Mouse (Mus musculus) CH12F3 (cell line): ENCODE results near the gene Gan.

Experiments used
- in situ Hi-C: fragments of 300-500 bp; cut with MboI; formaldehyde crosslinking; loops from 2 replicates; pipeline ENCODE4 v1.14.3; 2020; ENCODE audit warnings: low sequenced_read_pairs

Gene Gan

DNA sequence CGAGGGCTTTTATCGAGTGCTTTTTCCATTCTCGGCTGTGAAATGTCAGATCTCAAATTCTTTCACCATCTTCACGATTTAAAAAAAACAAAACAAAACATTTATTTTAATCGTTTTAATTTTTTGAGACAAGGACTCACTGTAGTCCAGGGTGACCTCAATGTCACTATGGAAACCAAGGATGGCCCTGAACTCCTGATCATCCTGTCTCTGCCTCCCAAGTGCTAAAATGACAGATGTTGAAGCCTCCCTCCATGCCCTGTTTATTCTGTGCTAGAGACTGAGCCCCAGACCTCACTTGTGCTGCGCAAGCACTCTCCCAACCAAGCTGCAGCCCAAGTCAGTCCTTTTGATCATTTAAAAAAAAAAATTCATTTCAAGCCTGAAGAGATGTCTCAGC, 84.4 kb downstream of the Gan start:
- in situ Hi-C loops: no loop called here

DNA sequence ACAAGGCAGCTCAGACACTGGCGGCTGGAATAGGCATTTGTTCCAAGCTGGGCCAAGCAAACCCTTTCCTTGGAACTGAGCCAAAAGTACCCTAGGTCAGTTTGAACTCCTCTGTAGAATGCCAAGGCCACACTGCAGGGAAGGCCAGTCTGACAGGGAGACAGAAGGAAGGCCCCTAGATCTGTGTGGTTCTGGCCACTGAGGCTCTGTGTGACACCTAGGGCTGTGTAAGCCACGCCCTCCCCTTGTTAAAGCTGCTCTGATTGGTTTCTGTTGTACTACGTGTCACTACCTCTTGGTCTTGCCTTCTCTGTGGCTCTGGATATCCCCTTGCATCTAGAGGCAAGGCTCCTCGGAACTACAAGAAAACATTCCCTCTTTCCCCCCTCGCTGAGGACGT, 86.7 kb downstream of the Gan start:
- in situ Hi-C loops: no loop called here

DNA sequence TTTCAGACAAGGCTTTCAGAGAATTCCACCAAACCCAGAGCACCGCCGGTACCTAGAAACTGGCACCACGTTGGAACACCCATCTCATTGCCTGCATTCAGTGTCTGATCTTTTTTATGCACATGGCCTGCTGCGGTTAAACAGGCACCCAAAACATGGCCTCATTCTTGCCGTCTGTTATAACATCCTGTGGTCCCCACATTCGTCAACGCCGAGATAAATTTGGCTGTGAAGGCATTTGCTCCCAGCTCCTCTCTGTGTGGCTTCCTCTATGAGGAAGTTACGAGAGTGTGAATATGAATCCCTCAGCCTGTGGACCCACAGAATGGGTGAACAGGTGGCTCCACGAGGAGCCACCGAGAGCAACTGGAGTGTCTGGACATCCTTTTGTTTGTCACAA, 90.4 kb downstream of the Gan start:
- in situ Hi-C loops: no loop called here

DNA sequence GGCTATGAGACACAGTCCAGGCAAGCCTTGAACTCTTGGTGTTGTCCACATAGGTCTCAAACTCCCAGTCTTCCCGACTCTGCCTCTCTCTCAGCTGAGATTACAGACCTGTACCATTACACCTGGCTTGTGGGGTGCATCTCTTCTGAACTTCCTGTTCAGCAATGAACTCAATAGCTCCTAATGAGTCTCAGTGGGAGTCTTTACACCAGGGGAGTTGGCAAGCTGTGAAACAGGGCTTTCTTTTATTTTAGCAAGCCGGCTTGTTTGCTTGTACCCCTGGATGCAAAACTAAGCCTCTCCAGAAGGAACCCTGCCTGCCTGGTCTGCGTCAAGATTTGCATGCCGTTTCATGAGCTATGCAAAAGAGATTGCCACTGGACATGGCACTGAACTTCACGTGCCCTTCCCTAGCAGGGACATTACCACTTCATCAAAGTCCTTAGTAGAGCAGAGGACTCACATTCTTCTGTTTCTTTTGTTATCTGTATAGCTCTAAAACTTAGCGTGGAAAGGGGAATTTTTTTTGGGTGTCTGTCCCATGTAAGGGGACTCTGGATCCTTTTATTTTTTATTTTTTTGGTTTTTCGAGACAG, 93.2 kb downstream of the Gan start:
- in situ Hi-C loops: no loop called here

DNA sequence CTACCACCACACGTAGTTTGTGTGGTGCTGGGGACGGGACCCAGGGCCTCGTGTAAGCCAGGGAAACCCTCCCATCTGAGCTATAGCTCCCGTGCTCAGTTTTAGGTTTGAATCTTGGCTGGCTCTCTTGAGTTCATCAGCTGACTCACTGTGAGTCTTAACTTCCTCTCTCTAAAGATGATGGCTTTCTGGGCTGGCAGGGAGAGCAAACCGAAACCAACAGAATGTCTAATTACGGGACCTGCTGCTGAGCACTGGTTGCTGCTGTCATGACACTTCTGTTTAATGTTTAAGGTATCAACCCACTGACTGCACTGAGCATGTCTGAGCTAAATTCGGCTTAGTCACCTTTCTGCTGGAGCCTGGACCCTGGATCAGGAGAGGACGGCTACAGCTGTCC, 94.7 kb downstream of the Gan start:
- in situ Hi-C loops: no loop called here

DNA sequence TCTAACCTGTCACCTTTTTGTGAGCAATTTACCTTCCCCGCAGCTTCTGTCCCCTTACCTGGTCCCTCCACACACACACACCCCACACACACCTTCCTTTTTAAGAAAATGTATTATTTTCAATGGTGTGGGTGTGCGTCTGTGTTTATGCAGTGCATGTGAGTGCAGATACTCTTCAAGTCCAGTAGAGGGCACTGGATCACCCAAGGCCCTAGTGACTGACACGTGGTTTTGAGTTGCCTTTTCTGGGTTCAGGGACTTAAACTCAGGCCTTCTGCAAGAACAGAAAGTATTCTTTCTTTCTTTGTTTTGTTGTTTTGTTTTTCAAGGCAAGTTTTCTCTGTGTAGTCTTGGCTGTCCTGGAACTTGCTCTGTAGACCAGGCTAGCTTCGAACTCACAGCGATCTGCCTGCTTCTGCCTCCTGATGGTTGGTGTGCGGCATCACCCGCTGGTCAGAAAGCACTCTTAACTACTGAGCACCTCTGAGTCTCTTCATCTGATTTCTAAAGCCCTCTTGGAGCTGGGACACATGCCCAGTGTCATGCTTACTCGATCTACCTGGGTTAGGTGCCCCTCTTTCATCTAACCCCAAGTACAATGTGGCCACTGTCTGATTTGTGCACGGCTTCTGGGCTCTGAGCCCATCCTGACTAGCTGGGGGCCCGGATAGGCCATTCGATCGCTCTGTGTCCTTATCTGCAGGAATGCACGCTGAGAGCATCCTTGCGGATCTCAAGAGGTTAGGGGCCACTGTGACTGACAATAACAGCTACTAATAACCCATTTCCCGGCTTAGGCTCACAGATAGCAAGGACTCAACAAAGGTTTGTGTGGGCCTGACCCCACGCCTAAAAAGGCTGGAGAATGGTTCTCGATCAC, 95.7 kb downstream of the Gan start:
- in situ Hi-C loops: no loop called here

DNA sequence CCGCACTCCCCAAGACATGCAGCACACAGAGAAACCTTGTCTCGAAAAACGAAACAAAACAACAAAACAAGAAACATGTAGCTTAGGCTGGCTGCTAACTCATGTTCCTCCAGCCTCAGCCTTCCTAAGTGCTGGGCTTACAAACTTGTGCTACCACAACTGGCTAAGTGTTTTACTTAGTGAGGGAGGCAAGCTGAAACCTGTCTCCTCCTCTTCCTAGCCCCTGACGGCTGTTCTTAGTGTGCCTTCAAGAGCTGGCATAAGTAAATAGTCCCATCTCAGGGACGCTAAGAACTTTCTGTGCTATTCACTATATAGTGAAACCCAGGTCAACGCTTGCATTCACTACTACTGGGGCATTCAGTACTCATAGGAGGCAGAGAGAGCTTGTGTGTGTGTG, 96.6 kb downstream of the Gan start:
- in situ Hi-C loops: no loop called here

DNA sequence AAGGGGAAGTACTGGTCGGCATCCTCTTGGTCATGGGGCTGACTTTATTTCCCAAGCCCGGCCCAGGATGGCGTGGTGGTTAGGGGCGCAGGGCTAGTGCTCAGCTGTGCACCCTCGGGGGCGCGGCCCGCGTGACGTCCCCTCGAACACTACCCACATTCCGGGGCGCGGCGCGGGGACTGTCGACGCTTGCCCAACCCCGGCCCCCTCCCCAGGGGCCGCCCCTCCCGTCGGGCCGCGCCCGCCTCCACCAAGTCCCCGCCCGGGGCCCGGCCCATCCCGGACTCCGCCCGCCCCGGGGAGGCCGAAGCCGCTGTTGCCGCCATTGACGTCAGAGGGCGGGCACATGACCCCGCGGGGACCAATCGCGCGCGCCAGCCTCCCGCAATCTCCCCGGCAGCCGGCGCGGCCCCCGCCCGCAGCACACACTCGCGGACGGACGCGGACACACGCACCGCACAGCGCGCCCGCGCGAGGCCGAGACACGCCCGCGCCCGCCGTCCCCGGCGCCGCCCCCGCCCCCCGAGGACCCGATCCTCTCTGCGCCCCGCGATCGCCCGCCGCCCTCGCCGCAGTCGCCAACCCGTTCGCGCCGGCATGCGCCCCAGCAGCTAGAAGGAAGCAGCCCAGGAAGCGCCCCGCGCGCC, 98.5 kb downstream of the Gan start:
- in situ Hi-C loops: no loop called here

DNA sequence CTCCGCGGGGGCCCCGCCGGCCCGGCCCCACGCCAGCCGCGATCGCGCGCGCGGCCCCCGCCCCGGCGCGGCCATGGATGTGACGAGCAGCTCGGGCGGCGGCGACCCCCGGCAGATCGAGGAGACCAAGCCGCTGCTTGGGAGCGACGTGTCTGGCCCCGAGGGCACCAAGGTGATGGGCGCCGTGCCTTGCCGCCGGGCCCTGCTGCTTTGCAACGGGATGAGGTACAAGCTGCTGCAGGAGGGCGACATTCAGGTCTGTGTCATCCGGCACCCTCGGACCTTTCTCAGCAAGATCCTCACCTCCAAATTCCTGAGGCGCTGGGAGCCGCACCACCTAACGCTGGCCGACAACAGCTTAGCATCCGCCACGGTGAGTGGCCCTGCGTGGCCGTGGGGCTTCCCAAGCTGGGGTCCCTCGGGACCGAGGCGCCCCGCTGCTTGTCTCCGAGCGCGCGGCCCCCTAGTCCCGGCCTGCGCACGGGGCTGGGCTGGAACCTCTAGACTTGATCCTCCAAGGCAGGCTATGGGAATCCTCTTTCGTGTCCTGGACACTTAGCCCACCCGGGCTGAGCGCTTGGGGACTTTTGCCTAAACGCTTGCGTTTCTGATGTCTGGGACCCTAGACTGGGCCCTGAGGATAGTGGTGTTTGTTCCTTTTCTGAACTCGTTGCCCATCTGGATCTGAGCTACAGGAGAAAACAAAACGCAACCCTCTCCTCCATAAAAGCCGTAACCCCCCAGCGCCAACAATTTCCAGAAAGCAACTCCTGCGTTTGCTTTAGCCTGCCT, 99.3 kb downstream of the Gan start, which contains the start of gene Cmip:
Gene Cmip, plus strand, starts transcription at position 36 of the 792 bp plus-strand sequence.
- in situ Hi-C loops: no loop called here

DNA sequence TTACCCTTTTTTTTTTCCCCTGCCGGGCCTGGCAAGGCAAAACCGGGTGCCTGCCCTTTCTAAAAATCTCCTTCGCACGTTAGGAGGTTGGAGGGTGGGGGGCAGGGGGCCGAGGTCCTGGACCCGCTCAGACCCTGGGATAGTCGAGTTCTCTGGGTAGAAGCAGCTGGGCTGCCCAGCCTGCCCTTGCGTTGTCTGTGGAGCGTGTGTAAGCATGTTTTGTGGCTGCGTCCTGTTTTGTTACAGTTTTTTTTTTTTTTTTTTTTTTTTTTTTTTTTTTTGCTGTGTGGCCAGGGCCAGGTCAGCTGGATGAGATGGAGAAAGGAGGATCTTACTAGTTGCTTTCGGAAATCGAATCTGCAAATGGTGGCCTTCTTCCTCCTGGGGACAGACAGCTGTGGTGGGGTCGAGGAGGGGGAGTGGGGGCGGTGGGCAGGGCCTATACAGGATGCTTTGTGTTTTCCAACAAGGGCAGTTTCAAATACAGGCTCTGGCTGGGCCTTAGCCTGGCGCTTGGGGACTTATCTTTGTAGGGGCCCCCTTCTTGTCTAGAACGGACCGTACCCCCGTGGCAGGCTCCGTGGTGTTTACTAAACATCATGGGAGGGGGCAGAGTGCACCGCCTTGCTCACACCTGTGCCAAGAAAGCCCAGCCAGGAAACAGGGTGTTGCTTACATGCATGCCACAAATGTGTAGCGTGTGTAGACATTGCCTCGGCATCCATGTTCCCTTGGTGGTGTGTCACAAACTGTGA, 100.1 kb downstream of the Gan start:
- in situ Hi-C loops: no loop called here

DNA sequence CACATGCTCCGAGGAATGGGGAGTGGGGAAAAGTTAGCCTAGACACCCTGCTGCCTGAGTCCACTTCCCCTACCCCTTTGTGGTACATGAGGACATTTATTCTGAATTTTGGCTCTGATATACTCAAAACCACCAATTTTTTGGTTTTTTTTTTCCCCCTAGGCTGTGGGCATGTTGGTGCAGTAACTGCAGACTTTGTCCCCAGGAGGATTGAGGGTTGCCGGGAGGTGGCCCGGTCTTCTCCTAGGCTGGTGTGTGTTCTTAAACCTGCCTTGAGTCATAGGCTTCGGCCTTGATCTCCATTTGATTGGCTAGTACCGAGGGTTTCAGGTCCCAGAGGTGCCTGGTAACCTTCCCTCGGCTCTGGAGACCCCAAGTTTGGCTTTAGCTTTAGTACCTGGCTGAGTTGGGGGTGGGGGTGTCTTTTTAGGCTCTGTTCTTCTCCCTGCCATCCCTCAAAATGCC, 100.7 kb downstream of the Gan start:
- in situ Hi-C loops: no loop called here

DNA sequence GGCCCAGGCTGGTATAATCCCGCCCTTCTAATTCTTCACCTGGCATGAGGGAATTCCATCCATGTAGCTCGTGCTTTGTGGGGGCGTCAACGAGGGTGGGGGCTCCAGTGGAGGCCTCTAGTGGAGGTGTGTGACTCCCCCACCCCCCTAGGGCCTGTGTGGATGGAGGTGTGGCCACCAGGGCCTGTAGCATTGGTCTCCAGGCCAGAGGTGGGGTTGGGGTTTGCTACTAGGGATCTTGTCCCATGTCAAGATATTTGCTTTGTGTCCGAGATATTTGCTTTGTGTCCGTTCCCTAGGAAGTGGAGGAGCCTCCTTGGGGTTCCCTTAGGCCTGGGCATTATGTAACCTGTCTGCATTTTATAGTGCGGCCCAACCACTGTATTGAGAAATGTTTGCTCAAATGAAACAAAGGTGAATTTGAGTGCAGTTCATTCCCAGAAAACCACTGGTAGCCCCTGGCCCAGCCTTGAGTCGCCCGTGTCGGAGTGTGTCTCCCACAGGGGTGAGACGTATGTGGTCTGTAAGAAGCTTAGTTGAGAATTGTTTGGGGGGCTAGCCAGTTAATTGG, 101.6 kb downstream of the Gan start:
- in situ Hi-C loops: no loop called here

DNA sequence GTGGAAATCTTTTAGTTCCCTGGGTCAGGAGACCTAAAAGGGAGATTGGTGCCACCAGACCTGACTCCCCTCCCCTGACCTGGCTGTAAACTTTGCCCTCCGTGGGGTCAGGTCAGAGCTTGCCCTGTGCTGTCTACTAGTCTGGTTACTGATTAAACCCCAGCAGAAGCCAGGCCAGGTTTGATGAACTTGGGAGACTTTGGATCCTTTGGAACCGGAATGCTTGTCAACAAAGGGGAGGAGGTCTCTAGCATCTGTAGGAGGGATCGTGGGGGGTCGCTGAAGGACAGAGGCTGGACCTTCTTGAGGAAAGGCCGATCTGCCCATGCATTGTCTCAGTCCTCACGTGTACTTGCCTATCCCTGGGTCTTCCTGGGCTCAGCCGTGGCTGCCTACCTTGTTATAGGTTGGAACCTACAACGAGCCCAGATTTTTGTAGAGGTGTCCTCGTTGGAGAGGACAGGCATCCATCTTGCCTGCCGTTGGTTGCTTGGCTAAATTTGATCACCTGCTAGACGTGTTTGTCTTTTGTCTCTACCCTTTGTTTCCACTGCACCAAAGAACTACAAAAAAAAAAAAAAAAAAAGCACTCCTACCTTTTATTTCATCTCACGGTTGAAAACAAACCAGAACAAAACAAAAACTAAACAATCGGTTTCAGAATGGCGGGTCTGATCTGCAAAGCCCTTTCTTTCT, 102.4 kb downstream of the Gan start:
- in situ Hi-C loops: no loop called here

DNA sequence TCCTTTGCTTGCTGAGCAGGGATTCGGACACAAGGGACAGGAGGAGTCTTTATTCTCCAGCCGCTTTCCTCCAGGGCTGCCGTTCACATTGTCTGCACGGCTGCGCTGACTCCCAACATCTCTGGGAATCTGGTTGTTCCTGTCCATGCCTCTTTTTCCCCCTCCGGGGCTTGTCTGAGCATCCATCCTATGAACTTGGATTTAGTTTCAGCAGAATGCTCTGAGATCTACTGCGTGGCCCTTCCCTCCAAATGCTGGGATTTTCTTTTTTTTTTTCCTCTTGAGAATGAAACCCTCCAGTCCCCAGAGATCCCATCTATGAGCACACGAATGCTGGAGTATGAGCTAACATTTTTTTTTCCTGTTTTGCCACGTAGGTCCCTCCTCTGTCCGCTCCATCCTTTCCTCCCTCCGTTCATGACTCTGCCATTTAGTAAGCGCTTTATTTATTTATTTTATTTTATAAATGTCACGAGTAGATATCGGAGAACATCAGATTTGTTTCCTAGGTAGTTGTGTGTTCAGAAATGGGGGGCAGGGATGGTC, 103.1 kb downstream of the Gan start:
- in situ Hi-C loops: no loop called here

DNA sequence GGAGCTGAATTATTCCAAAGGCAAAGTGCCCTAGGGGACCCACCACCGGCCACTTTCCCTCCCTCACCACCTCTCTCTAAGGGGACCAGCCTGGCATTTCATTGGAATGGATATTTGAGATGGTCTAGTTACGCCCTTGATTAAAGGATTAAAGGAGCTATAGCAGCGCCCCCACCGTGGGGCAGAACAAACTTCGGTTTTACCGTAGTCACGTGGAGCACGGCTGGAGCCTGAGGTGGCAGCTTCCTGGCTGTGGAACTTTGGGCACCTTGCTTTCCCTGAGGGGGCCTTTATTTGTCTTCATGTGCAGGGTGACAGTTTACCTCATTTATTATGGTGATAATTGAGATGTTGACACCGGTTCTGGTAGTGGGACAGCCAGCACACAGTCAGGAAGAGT, 103.8 kb downstream of the Gan start:
- in situ Hi-C loops: no loop called here

DNA sequence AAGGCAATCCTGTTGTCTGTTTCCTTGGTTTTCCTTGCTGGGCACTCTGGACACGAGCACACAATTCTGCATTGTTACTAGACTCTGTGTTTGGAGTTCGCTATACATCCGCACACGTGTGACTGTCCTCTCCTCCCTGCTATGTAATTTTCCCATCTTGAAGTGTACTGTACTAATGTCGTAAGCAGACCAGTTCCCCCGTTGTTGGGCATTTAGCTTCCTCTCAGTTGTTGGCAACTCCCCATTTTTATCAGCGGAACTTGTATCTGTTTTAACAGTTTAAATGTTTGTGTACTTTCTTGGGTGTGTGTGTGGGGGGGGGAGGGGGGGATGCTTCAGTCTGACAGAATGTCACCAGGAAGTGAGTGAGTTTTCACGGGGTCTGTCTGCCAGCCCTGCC, 104.8 kb downstream of the Gan start:
- in situ Hi-C loops: no loop called here

DNA sequence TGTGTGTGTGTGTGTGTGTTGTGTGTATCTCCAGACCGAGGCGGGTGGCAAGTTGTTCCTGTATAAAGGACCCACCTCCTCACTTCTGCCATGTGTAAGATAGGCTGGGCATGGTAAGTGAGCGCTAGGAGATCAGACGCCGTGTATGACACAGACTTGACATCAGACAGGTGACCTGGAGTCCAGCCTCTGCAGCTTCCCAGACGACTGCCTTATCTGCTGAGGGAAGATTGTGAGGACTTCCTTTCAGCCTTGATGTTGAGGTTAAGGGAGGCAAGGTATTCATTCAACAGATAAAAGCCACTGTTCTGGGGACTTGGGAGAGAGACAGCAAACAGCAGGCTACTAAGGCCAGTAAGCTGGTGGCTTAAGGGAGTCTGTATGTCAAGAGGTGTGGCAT, 105.5 kb downstream of the Gan start:
- in situ Hi-C loops: no loop called here

DNA sequence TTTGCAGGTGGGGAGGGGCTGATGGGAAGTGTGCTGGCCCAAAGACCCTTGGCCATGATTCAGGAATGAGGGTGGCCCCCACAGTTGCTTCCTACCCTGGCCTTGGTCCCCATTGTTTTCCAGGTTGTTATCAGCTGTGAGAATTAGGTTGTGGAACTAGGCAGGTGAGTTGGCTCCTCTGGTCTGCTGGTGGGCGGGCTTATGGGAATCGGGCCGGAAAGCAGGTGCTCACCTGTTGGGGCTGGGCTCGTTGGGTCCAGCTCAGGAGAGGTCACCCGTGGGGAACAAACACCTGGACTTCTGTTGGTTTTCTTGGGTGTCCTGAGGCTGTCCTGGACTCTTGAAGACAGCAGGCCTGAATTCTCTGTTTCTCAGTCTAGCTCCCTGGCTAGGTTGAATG, 107.1 kb downstream of the Gan start:
- in situ Hi-C loops: no loop called here
